Mouse (Mus musculus) T-helper 2 cell (primary cell): ENCODE measurements around the gene Armc5.

Source experiments
- in situ Hi-C: fragments of 300-600 bp; cut with MboI, MseI; formaldehyde crosslinking; loops from one replicate; pipeline ENCODE4 v1.15.1; 2025; ENCODE audit warnings: high pct_unique_total_duplicates

Armc5 gene

DNA sequence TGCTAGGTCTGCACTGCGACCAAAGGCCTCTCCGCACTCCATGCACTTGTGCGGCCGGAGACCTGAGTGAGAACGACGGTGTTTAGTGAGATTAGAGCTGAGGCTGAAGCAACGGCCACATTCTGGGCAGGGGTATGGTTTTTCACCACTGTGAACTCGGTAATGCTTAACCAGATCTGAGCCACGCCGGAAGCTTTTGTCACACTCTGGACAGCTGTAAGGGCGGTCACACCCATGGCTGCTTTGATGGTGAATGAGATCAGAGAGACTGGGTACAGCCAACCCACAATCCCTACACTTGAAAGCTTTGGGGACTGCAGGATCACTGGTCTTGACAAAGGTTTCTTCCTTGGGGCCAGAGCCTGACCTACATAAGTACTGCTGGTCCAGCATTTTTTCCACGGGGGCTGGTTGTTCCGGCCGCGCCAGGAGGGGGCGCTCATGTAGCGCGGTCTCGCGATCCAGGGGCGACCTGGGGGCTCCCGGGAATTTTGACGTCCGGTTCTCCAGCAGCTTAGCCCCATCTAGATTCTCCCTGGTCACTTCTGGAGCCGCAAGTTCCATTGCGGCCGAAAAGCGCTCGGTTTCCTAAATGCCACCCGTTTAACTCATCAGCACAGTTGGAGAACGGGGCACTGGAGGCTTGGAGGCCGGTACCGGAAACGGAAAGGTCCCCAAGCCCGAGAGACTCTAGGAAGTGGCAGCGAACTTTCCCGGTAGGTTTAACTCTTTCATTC, at the start of gene Armc5:
TSS of gene Armc5 (plus strand) at position 487 of the 737 bp plus-strand sequence.
- in situ Hi-C loops, result no loop called here

- in situ Hi-C loops, result loop anchor here (5.0 kb wide), 1 partner anchor 54 kb away; no protein-coding TSS in a partner anchor
Observed at GRCm38 (mm10) chr7:128201607-128202006, 35.5 kb upstream of the Armc5 start.

DNA sequence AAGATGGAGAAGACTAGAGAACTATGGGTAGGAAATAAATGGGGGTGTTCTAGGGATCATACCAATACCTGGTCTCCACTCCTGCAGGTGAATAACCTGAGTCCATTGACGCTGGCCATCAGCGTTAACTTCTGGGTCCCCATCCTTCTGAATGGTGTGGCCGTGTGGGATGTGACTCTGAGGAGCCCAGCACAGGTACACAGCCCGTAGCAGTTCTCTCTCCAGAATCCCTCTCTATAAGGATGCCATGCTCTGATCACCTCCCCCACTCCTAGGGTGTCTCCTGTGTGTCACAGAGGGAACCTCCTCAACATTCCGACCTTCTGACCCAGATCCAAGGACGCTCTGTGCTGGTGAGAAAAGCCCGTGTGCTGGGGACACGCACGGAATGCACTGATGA, 34.1 kb upstream of the Armc5 start:
- in situ Hi-C loops, result loop anchor here (5.0 kb wide), 1 partner anchor 56 kb away; no protein-coding TSS in a partner anchor

- in situ Hi-C loops, result loop anchor here (5.0 kb wide), 1 partner anchor 57 kb away; no protein-coding TSS in a partner anchor
Observed at GRCm38 (mm10) chr7:128204179-128204578, 33.0 kb upstream of the Armc5 start.

DNA sequence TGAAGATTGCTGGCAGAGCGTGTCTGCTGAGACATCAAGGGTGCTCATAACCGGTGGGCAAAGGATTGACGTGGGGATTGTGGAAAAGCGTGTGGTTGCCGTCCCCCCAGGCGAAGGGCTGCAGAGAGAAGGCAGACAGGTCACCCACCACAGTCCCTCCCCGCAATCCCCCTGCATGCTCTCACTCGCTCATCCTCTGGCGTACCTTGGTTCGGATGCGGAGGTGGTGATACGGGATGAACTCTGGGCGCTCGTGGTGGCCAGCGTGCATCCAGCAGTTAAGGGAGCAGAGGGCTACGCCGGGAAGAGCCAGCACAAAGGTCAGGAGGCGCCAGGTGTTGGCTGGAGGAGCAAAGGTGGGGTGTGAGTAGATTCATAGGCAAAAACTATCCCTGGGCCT, 31.4 kb upstream of the Armc5 start:
- in situ Hi-C loops, result loop anchor here (5.0 kb wide), 1 partner anchor 108 kb away; no protein-coding TSS in a partner anchor

GRCm38 (mm10) chr7:128206152-128206551, 31.0 kb upstream of the Armc5 start, which contains the start of gene Cox6a2:
Gene Cox6a2, minus strand, starts transcription at chr7:128206387.
- in situ Hi-C loops, result loop anchor here (5.0 kb wide), 1 partner anchor 109 kb away; no protein-coding TSS in a partner anchor

DNA sequence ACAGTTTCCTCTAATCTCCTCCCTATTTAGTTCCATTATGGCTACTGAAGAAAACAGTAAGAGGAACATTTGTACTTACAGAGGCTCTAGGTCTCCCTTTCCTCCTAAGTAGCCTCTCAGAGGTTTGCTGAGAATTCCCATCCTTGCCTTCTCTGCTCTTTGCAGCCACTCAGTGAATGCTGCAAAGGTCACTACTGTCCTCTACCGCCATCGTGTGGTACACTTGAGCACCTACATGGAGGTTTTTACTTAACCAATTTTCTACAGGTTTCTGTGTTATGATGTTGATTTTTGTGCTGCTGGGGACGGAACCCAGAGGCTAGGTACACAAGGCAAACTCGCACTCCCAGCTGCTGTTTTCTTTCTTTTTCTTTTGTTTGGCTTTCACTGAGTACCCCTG, 29.0 kb upstream of the Armc5 start:
- in situ Hi-C loops, result loop anchor here (5.0 kb wide), 1 partner anchor 111 kb away; no protein-coding TSS in a partner anchor

- in situ Hi-C loops, result loop anchor here (5.0 kb wide), 1 partner anchor 113 kb away; no protein-coding TSS in a partner anchor
Observed at GRCm38 (mm10) chr7:128209826-128210225, 27.3 kb upstream of the Armc5 start.

GRCm38 (mm10) chr7:128219952-128220351, 17.2 kb upstream of the Armc5 start:
- in situ Hi-C loops, result no loop called here

DNA sequence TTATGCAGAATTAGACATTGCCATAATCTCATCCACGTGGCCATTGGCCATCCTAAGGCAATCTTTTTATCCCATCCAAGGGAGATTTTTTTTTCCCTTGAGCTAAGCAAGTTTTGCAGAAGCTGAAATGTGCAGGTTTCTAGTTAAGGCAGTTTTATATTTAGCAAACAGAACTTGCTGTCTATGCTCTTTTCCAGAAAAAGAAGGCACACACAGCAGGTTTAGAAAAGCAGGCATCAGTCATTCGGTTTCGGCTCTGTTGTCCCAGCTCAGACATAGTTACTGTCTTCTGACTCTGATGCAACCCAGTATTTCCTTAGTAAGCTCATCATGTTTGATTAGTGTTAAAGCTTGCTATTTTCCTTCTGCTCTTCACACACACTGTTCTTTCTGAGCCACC, 16.2 kb upstream of the Armc5 start:
- in situ Hi-C loops, result no loop called here

GRCm38 (mm10) chr7:128231741-128232140, 5.4 kb upstream of the Armc5 start:
- in situ Hi-C loops, result no loop called here

- in situ Hi-C loops, result no loop called here
Observed at GRCm38 (mm10) chr7:128234796-128235195, 2.3 kb upstream of the Armc5 start.

DNA sequence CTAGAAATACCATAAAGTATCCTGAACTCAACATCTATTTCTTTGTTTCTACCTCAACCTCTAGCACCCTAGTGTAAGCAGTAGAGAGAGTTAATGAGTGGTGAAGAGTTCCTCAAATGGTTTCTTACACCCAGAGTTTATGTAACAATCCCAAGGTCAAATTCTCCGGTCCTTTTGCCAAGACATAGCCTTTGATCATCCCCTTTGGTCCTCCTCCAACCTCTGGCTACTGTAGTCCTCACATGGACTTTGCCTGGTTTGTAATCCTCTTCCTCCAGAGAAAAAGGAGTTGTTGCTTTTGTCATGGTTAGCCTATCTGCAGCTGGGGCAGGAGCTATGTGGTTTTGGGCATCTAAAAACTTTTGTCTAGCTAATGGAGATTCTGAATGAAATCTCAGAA, 1.7 kb upstream of the Armc5 start:
- in situ Hi-C loops, result no loop called here

- in situ Hi-C loops, result no loop called here
Observed at GRCm38 (mm10) chr7:128236426-128236825, 716 bp upstream of the Armc5 start.

- in situ Hi-C loops, result no loop called here
Observed at GRCm38 (mm10) chr7:128237593-128237926, 418 bp downstream of the Armc5 start.

DNA sequence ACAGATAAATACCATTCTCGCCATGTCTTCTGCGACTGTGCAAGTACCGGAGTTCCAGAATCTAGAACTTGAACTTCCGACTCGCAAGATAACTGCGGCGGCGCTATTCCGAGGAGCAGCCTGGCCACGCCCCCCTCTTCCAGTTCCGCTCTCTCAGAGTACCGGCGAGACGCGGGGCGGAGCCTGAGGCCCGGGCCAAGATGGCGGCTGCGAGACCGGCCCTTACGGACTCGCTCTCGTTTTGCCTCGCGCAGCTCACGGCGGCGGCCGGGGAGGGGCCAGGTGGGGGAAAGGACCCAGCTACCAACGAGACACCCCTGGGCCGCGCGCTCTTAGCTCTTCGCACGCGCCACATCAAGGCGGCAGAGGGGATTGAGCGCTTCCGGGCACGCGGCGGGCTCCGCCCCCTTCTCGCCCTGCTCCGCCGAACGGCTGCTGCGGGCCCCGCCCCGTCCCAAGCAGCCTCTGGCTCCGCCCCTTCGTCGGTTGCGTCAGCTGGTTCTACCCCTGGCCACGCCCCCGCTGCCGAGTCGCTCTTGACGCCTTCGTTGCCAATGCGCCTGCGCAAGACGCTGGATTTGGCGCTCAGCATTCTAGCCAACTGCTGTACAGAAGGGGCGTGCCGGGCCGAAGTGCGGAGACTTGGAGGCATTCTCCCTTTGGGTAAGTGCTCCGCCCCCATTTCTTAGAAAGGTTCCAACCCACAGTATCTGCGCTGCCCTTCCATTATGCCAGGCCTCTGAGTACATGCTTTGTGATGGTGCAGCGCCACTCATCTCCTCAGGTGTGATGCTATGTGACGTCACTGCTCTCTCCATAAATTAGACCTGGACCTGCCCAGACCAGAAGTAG, 1.0 kb downstream of the Armc5 start, which contains the start of gene 9130023H24Rik:
TSS of gene 9130023H24Rik (minus strand) at position 105 of the 852 bp plus-strand sequence.
- in situ Hi-C loops, result no loop called here

GRCm38 (mm10) chr7:128238991-128239390, 1.8 kb downstream of the Armc5 start:
- in situ Hi-C loops, result no loop called here

- in situ Hi-C loops, result loop anchor here (5.0 to 10.0 kb wide), 2 partner anchors 107 to 385 kb away; no protein-coding TSS in a partner anchor
Observed at GRCm38 (mm10) chr7:128240131-128240784, 3.1 kb downstream of the Armc5 start.

GRCm38 (mm10) chr7:128242331-128242730, 5.2 kb downstream of the Armc5 start:
- in situ Hi-C loops, result loop anchor here (5.0 to 10.0 kb wide), 2 partner anchors 105 to 382 kb away; no protein-coding TSS in a partner anchor

DNA sequence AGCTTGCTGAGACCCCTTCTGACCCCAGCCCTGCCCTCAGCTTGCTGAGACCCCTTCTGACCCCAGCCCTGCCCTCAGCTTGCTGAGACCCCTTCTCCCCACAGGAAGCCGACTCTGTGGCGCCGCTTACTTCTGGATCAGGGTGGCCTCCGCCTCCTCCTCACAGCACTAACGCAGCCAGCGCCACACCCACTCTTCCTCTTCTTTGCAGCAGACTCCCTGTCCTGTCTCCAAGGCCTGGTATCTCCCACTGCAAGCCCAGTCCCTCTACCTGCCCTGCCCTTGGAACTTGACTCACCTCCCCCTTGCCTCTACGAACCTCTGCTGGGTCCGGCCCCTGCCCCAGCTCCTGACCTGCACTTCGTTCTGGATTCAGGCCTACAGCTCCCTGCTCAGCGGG, 6.8 kb downstream of the Armc5 start:
- in situ Hi-C loops, result loop anchor here (5.0 to 10.0 kb wide), 2 partner anchors 103 to 381 kb away; no protein-coding TSS in a partner anchor

GRCm38 (mm10) chr7:128244410-128245025, 7.4 kb downstream of the Armc5 start:
- in situ Hi-C loops, result loop anchor here (5.0 to 10.0 kb wide), 2 partner anchors 103 to 380 kb away; no protein-coding TSS in a partner anchor
